Mouse (Mus musculus): Measurements from ENCODE around the gene Trp53i11.

The Trp53i11 gene

GRCm38 (mm10) chr2:93199531-93199974 lies 12.2 kb downstream of the Trp53i11 start:
- peak in 1 of 2 experiments; percentile 46 for DNase-seq (ENCODE audit: low spot score in 2 of 2)

GRCm38 (mm10) chr2:93200681-93201340 lies 13.5 kb downstream of the Trp53i11 start:
- DNase-seq (ENCODE audit: low spot score in 2 of 2) = no peak

- no peak for DNase-seq (ENCODE audit: low spot score in 2 of 2)
Measured at GRCm38 (mm10) chr2:93201997-93202396, 14.6 kb downstream of the Trp53i11 start.

DNA sequence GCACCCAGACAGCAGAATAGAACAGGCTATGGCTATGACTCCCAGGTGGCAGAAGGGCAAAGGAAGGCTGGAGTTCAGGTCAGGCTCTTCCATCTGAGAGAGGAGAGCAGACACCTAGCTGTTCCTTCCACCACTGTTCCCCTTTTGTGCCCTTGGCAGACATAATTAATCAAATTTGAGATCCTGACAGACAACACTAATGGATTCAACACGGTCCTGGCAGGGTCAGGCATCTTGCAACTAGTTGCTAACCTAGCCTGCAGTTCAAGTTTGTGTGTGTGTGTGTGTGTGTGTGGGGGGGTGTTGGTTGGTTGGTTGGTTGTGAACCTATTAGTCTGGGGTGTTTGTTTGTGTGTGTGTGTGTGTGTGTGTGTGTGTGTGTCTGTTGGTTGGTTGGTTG lies 15.4 kb downstream of the Trp53i11 start:
- no peak for DNase-seq (ENCODE audit: low spot score in 2 of 2)

DNA sequence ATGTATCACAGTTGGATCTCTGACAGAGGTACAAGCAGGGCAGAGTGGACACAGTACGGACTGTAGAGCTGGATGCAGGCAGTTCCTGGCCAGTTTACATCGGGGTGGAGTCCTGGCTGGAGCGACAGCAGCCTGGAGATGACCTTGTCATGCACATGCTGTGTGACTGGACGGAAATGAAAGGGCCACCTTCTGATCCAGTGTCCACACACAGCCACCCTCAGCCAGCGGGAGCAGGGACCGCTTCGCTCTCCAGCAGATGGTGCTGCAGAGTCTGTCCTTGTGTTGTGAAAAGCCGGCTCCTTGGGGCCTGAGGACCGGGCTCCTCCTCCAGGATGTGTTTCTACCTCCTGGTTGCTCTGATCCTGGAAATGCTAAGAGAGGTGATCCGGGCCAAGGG lies 16.3 kb downstream of the Trp53i11 start:
- peak in 1 of 2 experiments; percentile 52 for DNase-seq (ENCODE audit: low spot score in 2 of 2)

- no peak for DNase-seq (ENCODE audit: low spot score in 2 of 2)
Measured at GRCm38 (mm10) chr2:93204571-93204970, 17.2 kb downstream of the Trp53i11 start.

- no peak for DNase-seq (ENCODE audit: low spot score in 2 of 2)
Measured at GRCm38 (mm10) chr2:93206126-93206525, 18.8 kb downstream of the Trp53i11 start.

- DNase-seq (ENCODE audit: low spot score in 2 of 2) = no peak
Measured at GRCm38 (mm10) chr2:93212386-93212785, 25.0 kb downstream of the Trp53i11 start.

DNA sequence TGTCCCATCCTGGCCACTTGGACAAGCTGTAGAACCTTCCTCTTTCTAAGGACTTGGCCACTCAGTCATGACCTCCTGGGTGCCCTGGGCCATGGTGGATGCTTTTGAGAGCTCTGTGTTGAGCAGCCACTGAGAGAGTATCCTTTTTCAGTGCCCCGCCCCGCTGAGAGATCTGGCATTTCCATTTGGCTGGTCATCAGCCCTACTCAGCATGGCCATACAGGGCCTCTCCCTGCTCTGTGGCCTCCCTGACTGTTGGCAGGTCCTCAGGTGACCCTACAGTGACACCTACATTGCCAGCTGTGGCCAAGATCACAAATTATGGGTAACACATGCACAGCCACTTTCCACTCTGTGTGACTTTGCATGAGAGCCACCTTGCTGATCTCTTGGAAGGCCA lies 25.5 kb downstream of the Trp53i11 start:
- no peak for DNase-seq (ENCODE audit: low spot score in 2 of 2)

- no peak for DNase-seq (ENCODE audit: low spot score in 2 of 2)
Measured at GRCm38 (mm10) chr2:93214192-93214591, 26.8 kb downstream of the Trp53i11 start.

DNA sequence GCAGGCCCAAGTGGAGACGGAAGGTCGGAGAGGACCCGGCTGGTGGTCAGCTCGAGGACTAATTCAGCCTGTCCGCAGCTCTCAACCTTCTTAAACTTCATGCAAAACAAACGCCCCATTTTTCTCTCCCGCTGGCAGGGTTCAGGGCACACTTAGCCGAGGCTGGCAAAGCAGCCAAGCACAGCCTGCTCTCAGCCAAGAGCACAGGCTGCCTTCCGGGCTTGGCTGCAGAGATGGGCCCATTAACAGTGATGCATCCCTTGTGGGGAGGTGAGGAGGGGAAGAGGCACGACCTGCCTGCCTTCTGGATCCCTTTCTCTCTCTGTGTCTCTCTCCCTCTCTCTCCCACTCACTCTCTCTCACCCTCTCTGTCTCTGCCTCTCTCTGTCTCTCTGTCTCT lies 28.4 kb downstream of the Trp53i11 start:
- DNase-seq (ENCODE audit: low spot score in 2 of 2) = no peak

- peak; percentile 76 to 85 for DNase-seq (ENCODE audit: low spot score in 2 of 2)
Measured at GRCm38 (mm10) chr2:93217015-93217414, 29.7 kb downstream of the Trp53i11 start.

DNA sequence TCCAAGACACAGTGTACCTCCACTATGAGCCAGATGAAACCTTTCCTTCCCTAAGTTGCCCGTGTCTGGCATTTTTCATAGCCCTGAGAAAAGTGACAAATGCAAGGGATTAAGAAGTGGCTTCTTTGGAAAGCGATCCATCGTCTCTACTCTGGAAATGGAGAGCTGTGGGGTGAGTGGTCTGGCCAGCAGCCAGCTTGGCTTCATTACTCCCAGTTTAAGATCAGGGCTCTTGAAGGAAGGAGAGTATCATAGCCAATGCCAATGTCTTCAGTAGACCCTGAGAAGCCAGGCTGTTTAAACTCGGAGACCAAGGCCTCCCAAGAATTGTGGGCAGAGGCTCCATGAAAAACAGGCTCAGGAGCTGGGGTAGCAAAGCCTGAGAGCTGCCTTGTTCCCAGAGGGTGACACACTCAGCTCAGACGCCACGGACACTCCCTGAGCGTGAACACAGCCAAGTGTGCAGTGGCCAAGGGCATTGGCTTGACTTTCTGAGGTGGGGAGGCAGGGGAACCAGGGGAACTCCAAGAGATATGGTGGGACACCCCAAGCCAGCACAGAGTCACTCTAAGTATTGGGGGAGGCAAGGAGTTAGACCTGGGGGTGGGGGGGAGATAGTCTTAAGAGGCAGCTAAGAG lies 31.1 kb downstream of the Trp53i11 start:
- DNase-seq (ENCODE audit: low spot score in 2 of 2) = no peak

DNA sequence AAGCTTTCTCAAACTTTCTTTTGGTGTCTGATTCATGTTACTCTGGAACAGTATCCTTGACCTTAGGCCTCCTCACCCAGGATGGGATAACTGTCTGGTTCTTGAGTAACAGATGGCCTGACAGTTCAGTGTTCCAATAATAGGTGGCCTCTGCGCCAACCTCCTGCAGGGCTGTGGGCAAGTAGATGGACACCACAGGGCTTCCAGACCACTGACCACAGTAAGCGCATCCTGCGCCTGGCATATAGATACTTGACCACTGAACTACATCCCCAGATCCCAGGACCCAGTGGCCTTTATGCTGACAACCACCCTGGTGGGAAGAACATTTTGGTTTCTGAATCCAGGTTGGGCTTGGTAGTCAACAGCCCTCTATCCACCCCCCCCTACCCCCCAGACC lies 32.2 kb downstream of the Trp53i11 start:
- DNase-seq (ENCODE audit: low spot score in 2 of 2) = no peak

GRCm38 (mm10) chr2:93220447-93220846 lies 33.1 kb downstream of the Trp53i11 start:
- no peak for DNase-seq (ENCODE audit: low spot score in 2 of 2)

- peak in 1 of 2 experiments; percentile 48 for DNase-seq (ENCODE audit: low spot score in 2 of 2)
Measured at GRCm38 (mm10) chr2:93223463-93223862, 36.1 kb downstream of the Trp53i11 start.

DNA sequence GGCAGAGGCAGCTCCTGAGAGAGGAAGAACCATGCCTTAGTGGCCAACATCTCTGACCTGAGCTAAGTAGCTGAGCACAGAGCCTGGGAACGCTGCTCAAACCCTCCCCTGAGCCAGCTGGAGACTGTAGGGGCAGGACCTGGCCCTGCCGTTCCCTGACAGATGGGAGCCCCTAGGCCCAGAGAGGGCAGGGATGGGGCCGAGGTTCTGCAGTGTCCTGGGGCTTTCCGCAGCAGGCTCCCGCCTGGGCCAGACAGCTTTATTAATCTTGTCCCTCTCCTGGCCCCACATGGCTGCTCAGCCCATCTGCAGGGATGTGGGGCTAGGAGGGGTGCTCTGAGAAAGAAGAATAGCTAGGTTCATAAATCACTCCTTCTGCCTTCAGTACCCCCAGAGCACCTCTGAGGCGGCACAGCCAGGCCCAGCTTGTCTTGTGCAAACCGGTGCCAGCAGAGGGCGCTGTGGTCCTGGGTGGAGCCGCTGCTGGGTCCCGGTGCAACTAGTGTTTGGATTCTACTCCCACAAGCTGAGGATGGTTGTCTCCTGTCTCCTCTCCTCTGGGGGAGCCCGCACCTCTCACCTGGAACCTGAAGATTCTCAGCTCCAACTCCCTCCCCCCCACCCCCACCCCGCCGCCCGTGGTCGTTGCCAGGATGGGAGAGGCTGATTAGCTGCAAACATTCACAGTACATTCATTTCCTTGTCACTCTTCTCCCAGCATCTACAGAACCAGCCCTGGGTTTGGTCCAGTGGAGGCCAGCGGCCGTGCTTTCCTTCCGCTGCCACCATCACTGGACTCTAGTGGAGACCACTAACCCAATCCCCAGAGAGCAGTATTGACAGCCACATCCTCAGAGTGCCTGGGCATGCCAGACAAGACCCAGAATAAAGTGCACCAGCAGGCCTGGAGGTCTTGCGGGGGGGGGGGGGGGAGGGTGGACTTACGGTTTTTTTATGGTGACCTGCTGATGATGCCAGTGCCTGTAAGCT lies 39.6 kb downstream of the Trp53i11 start:
- peak; percentile 76 to 84 for DNase-seq (ENCODE audit: low spot score in 2 of 2)

- DNase-seq (ENCODE audit: low spot score in 2 of 2) = peak in 1 of 2 experiments; percentile 43
Measured at GRCm38 (mm10) chr2:93227713-93228479, 40.5 kb downstream of the Trp53i11 start.

GRCm38 (mm10) chr2:93228480-93228824 lies 41.1 kb downstream of the Trp53i11 start:
- no peak for DNase-seq (ENCODE audit: low spot score in 2 of 2)

DNA sequence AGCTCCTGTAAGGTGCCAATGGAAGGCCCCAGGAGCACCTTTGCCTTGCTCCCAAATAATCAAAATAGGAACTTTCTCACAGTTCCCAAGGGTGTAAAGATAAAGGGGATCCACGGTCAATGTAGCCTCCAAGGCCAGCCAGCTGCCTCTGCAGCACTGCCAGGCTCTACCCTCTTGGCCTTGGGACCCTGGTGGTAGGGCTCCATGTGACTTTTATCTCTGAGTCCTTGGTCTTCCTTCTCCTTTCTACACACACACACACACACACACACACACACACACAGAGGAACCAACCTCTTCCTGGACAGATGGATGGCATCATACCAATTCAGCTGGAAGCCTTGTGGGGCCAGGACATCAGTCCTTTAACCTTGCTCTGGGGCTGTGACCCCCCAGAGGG lies 44.8 kb downstream of the Trp53i11 start:
- no peak for DNase-seq (ENCODE audit: low spot score in 2 of 2)

GRCm38 (mm10) chr2:93237055-93237454 lies 49.7 kb downstream of the Trp53i11 start:
- peak; percentile 18 to 55 for DNase-seq (ENCODE audit: low spot score in 2 of 2)

DNA sequence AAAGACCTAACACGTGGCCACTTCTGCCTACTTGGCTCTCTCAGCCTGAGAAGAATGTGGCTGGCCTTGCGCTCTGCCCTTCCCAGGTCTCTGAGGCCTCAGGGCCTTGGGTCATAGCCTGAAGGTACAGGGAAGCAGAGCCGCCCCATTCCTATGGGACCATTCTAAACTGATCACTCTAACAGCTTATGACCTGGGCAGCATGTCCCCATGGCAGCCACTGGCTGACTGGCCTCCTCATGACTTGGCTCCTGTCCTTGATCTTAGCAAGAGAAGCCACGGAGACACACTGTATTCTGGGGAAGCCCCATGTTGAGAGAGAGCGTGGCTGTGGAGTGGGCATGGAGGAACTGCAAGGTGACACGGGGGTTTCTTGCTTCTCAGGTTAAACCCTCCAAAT lies 51.5 kb downstream of the Trp53i11 start:
- no peak for DNase-seq (ENCODE audit: low spot score in 2 of 2)
